Mouse (Mus musculus): ENCODE measurements around the gene Esp36. TPM values are rescaled to one million over a fixed set of nuclear protein-coding genes. Genes with fewer than 3 reads are reported as not detected.
"Not testable (repeated sequence)": the region's sequence is repeated elsewhere in the genome, so short reads cannot be mapped to it uniquely, and the experiment has no call there.

Esp36 gene
- polyA plus RNA-seq (2015; fragmentation: Nextera tagmentation; extraction: Ambion mirVana) = not detected in 2 replicates

DNA sequence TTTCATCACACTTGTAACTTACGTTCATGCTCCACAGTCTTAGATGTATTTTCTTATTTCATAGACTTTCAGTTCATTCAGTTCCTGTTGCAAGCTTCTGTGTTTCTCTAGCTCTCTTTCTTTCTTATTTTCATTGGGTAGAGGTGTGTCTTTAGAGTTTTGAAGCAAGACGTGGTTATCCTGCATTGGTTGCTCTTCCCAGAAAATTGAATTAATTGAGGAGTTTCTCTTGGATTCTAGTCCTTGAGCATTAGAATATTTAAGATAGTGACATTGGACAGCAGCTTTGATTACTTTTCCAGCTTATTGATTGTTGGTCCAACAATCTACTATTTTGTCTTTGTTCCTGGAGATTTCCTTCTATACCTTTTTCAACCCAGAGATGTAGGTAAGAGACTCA lies at the start of gene Esp36:
Gene Esp36, minus strand, starts transcription at position 101 of the 400 bp plus-strand sequence.
- H3K36me3 ChIP-seq (ENCODE audit: control insufficient read depth, insufficient read depth) = no peaks in the 10 kb centered on the region
- no peak within 1 kb of the TSS for H3K9ac ChIP-seq (ENCODE audit: low read depth, low read length)
- H3K4me3 ChIP-seq (ENCODE audit: low read depth, low read length) = no peak within 1 kb of the TSS
- no peaks in the 10 kb centered on the region for H3K9me3 ChIP-seq (replicated peaks; ENCODE audit: control insufficient read depth, low read length)
- no peak for ATAC-seq (ENCODE audit: low read depth)
- no peak within 1 kb of the TSS for H3K27ac ChIP-seq (ENCODE audit: low read length)
- H3K4me1 ChIP-seq (ENCODE audit: control insufficient read depth, low read depth, low read length) = no peaks in the 10 kb centered on the region
- no peaks in the 10 kb centered on the region for H3K27me3 ChIP-seq (ENCODE audit: control insufficient read depth, insufficient read depth, low read depth, low read length)
- 60% methylated on average over 2 of the region's 2 CpGs for WGBS (ENCODE audit: insufficient replicate concordance)
- no peak within 1 kb of the TSS for H3K4me2 ChIP-seq (ENCODE audit: low read depth, low read length)

DNA sequence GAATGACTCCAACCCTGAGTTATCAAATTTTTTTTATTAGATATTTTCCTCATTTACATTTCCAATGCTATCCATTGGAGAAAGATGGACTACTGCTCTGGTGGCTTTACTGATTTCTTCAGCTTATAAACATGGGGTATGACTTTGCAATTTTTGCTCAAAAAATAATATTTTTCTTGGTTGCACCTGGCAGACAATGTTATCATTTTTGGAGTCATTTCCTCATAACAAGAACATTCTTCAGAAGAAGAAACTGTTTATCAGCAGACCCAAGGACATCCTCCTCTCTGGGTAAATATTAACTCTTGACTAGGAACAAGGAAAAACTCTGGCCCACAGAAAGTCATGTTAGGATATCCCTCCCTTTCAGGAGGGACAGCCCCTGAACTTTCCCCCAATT lies 36.2 kb upstream of the Esp36 start:
- H3K27me3 ChIP-seq (ENCODE audit: control insufficient read depth, insufficient read depth, low read depth, low read length); ATAC-seq (ENCODE audit: low read depth); H3K9ac ChIP-seq (ENCODE audit: low read depth, low read length); H3K4me1 ChIP-seq (ENCODE audit: control insufficient read depth, low read depth, low read length); H3K36me3 ChIP-seq (ENCODE audit: control insufficient read depth, insufficient read depth); H3K4me2 ChIP-seq (ENCODE audit: low read depth, low read length); H3K9me3 ChIP-seq (replicated peaks; ENCODE audit: control insufficient read depth, low read length); H3K4me3 ChIP-seq (ENCODE audit: low read depth, low read length); H3K27ac ChIP-seq (ENCODE audit: low read length): not testable (repeated sequence)

GRCm38 (mm10) chr17:38450688-38451087 lies 30.7 kb upstream of the Esp36 start:
- Histone ChIP-seq H3K4me3 (ENCODE audit: low read depth, low read length) (no peak overlapping the region), H3K9me3 (replicated peaks; ENCODE audit: control insufficient read depth, low read length) (no peaks in the 10 kb centered on the region), H3K36me3 (ENCODE audit: control insufficient read depth, insufficient read depth) (no peaks in the 10 kb centered on the region), H3K4me2 (ENCODE audit: low read depth, low read length) (no peak overlapping the region), H3K4me1 (ENCODE audit: control insufficient read depth, low read depth, low read length) (no peaks in the 10 kb centered on the region), H3K9ac (ENCODE audit: low read depth, low read length) (no peak overlapping the region), H3K27me3 (ENCODE audit: control insufficient read depth, insufficient read depth, low read depth, low read length) (no peaks in the 10 kb centered on the region), H3K27ac (ENCODE audit: low read length) (no peak overlapping the region)
- WGBS (ENCODE audit: insufficient replicate concordance) = 58% methylated on average over 2 of the region's 2 CpGs
- ATAC-seq (ENCODE audit: low read depth) = no peak

DNA sequence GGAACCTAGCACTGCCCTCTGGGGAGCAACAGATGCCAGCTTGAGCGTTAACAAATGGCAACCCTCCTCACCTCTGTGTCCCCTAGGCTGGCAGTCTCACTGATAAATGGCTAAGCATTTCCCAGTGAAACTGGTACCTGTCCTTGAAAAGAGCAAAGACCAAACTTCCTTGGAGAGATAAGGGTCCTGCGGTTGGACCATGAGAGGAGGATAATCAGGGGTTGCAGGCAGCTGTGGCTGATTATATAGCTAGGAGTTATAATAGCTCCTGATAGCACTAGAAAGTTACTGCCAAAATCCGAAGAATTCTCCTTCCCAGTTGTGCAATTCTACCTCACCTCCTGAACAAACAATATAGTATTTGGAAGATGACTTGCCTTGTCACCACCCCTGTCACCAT lies 13.8 kb downstream of the Esp36 start:
- Histone ChIP-seq H3K27ac (ENCODE audit: low read length) (no peak overlapping the region), H3K4me2 (ENCODE audit: low read depth, low read length) (no peak overlapping the region), H3K27me3 (ENCODE audit: control insufficient read depth, insufficient read depth, low read depth, low read length) (no peaks in the 10 kb centered on the region), H3K9me3 (replicated peaks; ENCODE audit: control insufficient read depth, low read length) (no peaks in the 10 kb centered on the region), H3K9ac (ENCODE audit: low read depth, low read length) (no peak overlapping the region), H3K36me3 (ENCODE audit: control insufficient read depth, insufficient read depth) (no peaks in the 10 kb centered on the region), H3K4me1 (ENCODE audit: control insufficient read depth, low read depth, low read length) (no peaks in the 10 kb centered on the region), H3K4me3 (ENCODE audit: low read depth, low read length) (no peak overlapping the region)
- no peak for ATAC-seq (ENCODE audit: low read depth)
- 55% methylated on average over 3 of the region's 3 CpGs for WGBS (ENCODE audit: insufficient replicate concordance)

- 45% methylated on average over 2 of the region's 2 CpGs for WGBS (ENCODE audit: insufficient replicate concordance)
- Histone ChIP-seq H3K4me2 (ENCODE audit: low read depth, low read length) (no peak overlapping the region), H3K4me1 (ENCODE audit: control insufficient read depth, low read depth, low read length) (no peaks in the 10 kb centered on the region), H3K9me3 (replicated peaks; ENCODE audit: control insufficient read depth, low read length) (no peaks in the 10 kb centered on the region), H3K36me3 (ENCODE audit: control insufficient read depth, insufficient read depth) (no peaks in the 10 kb centered on the region), H3K4me3 (ENCODE audit: low read depth, low read length) (no peak overlapping the region), H3K9ac (ENCODE audit: low read depth, low read length) (no peak overlapping the region), H3K27me3 (ENCODE audit: control insufficient read depth, insufficient read depth, low read depth, low read length) (no peaks in the 10 kb centered on the region), H3K27ac (ENCODE audit: low read length) (no peak overlapping the region)
- ATAC-seq (ENCODE audit: low read depth) = no peak
These were observed 28.2 kb downstream of the Esp36 start for GRCm38 (mm10) chr17:38391821-38392220.

Other genes with a start within 250 kb of the Esp36 start
- gene Olfr134, start 248.8 kb downstream of the Esp36 start, polyA plus RNA-seq (2015; fragmentation: Nextera tagmentation; extraction: Ambion mirVana) = not detected in 2 replicates
- gene Olfr135, start 215.8 kb downstream of the Esp36 start, polyA plus RNA-seq (2015; fragmentation: Nextera tagmentation; extraction: Ambion mirVana) = not detected in 2 replicates
- not detected in 2 replicates for gene Olfr138, start 159.2 kb downstream of the Esp36 start, polyA plus RNA-seq (2015; fragmentation: Nextera tagmentation; extraction: Ambion mirVana)
- gene Olfr137, start 112.6 kb downstream of the Esp36 start, polyA plus RNA-seq (2015; fragmentation: Nextera tagmentation; extraction: Ambion mirVana) = not detected in 2 replicates
- gene Olfr136, start 90.4 kb downstream of the Esp36 start, polyA plus RNA-seq (2015; fragmentation: Nextera tagmentation; extraction: Ambion mirVana) = not detected in 2 replicates
- gene Esp34, start 134.0 kb upstream of the Esp36 start, polyA plus RNA-seq (2015; fragmentation: Nextera tagmentation; extraction: Ambion mirVana) = not detected in 2 replicates
- not detected in 2 replicates for gene Esp31, start 219.3 kb upstream of the Esp36 start, polyA plus RNA-seq (2015; fragmentation: Nextera tagmentation; extraction: Ambion mirVana)